9 mouse cellular contexts compared by ENCODE assay signal in genomic region chr7:144788631-144789030, GRCm38 (mm10). TPM values are rescaled to one million over a fixed set of nuclear protein-coding genes. Genes with fewer than 3 reads are reported as not detected.
A peak's percentile ranks its signal among the peaks of the same experiment; 100 is the strongest.
DNase-seq lines count a peak whose midpoint lies in the region; ATAC-seq and TF ChIP-seq lines count a peak whose summit lies in the region.
"Had no signal": no experiment of that assay in that cellular context is flagged by ENCODE, and none has a peak within 500 bp of the region (broad histone marks: within the 10 kb centered on the region; RNA-seq: fewer than 3 reads in every experiment).

No protein-coding gene starts in this region.

- 32% methylated on average over 4 of the region's 4 CpGs for WGBS in hindbrain, postnatal 0 days
- 56% methylated on average over 4 of the region's 4 CpGs for WGBS in hindbrain, embryonic 13.5 days
- 47% methylated on average over 4 of the region's 4 CpGs for WGBS in embryonic facial prominence, embryonic 15.5 days
- WGBS in liver, postnatal 0 days (ENCODE audit: insufficient replicate concordance), result 27% methylated on average over 4 of the region's 4 CpGs

- no peak overlapping the region for H3K27ac ChIP-seq in hindbrain, postnatal 0 days
- H3K27ac ChIP-seq in hindbrain, embryonic 13.5 days, result no peak overlapping the region
- H3K27ac ChIP-seq in embryonic facial prominence, embryonic 15.5 days (replicated peaks), result no peak overlapping the region
- peak overlapping the region; percentile 76 for H3K27ac ChIP-seq in liver, postnatal 0 days (ENCODE audit: low read depth)
- H3K27ac ChIP-seq: neural tube, embryonic 15.5 days had no signal

- H3K4me1 ChIP-seq in hindbrain, postnatal 0 days (ENCODE audit: insufficient read depth, low read length), result no peaks in the 10 kb centered on the region
- no peaks in the 10 kb centered on the region for H3K4me1 ChIP-seq in hindbrain, embryonic 13.5 days (replicated peaks)
- no peaks in the 10 kb centered on the region for H3K4me1 ChIP-seq in embryonic facial prominence, embryonic 15.5 days
- peaks cover 37% of the 10 kb centered on the region for H3K4me1 ChIP-seq in liver, postnatal 0 days (ENCODE audit: insufficient read depth)
- H3K4me1 ChIP-seq: neural tube, embryonic 15.5 days had no signal

- no peak overlapping the region for H3K4me3 ChIP-seq in hindbrain, postnatal 0 days (ENCODE audit: low read length)
- H3K4me3 ChIP-seq in hindbrain, embryonic 13.5 days, result no peak overlapping the region
- no peak overlapping the region for H3K4me3 ChIP-seq in embryonic facial prominence, embryonic 15.5 days (replicated peaks)
- H3K4me3 ChIP-seq in liver, postnatal 0 days (ENCODE audit: low read depth, low read length), result no peak overlapping the region
- H3K4me3 ChIP-seq: neural tube, embryonic 15.5 days had no signal

- H3K9ac ChIP-seq in hindbrain, postnatal 0 days (replicated peaks; ENCODE audit: low read length), result no peak overlapping the region
- no peak overlapping the region for H3K9ac ChIP-seq in hindbrain, embryonic 13.5 days
- no peak overlapping the region for H3K9ac ChIP-seq in embryonic facial prominence, embryonic 15.5 days
- 0 out of 2 replicates have a peak overlapping the region, but pooled peaks have one; percentile 16 for H3K9ac ChIP-seq in liver, postnatal 0 days (replicated peaks)
- H3K9ac ChIP-seq: neural tube, embryonic 15.5 days had no signal

- intact Hi-C loops in left cerebral cortex, postnatal 36 days (cut with DNase I), result no loop called here

- H3K27me3 ChIP-seq in hindbrain, postnatal 0 days (ENCODE audit: insufficient read depth, low read length), result no peaks in the 10 kb centered on the region
- 0 out of 2 replicates have a peak, but pooled peaks cover 5% of the 10 kb centered on the region for H3K27me3 ChIP-seq in hindbrain, embryonic 13.5 days
- H3K27me3 ChIP-seq in embryonic facial prominence, embryonic 15.5 days, result no peaks in the 10 kb centered on the region
- no peaks in the 10 kb centered on the region for H3K27me3 ChIP-seq in liver, postnatal 0 days (ENCODE audit: insufficient read depth, low read length)

- DNase-seq in hindbrain, postnatal 0 days (ENCODE audit: low spot score), result peak; percentile 28
- DNase-seq in adrenal gland, postnatal 14 days, result peak; percentile 65
- peak; percentile 60 for DNase-seq in liver, postnatal 0 days
- no peak for DNase-seq in layer of hippocampus, adult 11-12 months (ENCODE audit: low spot score)
- no peak for DNase-seq in left cerebral cortex, postnatal 36 days (ENCODE audit: low spot score in 2 of 2)

- no peak for TF ChIP-seq CTCF in hindbrain, postnatal 0 days (IDR thresholded peaks at IDR 0.05; ENCODE audit: low read depth)
- no peak for TF ChIP-seq CTCF in liver, postnatal 0 days (IDR thresholded peaks at IDR 0.05; ENCODE audit: low read depth)

- H3K4me2 ChIP-seq in hindbrain, postnatal 0 days (ENCODE audit: low read depth, low read length), result no peak overlapping the region
- H3K4me2 ChIP-seq in hindbrain, embryonic 13.5 days, result no peak overlapping the region
- H3K4me2 ChIP-seq in embryonic facial prominence, embryonic 15.5 days (replicated peaks), result no peak overlapping the region
- peak overlapping the region; percentile 13; the same call in 1 of the 2 replicates for H3K4me2 ChIP-seq in liver, postnatal 0 days (ENCODE audit: low read depth, low read length)

- no peaks in the 10 kb centered on the region for H3K36me3 ChIP-seq in hindbrain, postnatal 0 days (ENCODE audit: insufficient read depth, low read length)
- H3K36me3 ChIP-seq in hindbrain, embryonic 13.5 days, result no peaks in the 10 kb centered on the region
- H3K36me3 ChIP-seq in embryonic facial prominence, embryonic 15.5 days, result no peaks in the 10 kb centered on the region
- H3K36me3 ChIP-seq in liver, postnatal 0 days (replicated peaks; ENCODE audit: insufficient read depth, low read length), result no peaks in the 10 kb centered on the region
- H3K36me3 ChIP-seq: neural tube, embryonic 15.5 days had no signal

- TF ChIP-seq EP300 in liver, postnatal 0 days (IDR thresholded peaks at IDR 0.05; ENCODE audit: low read depth), result peak; percentile 87

- no peaks in the 10 kb centered on the region for H3K9me3 ChIP-seq in hindbrain, postnatal 0 days (ENCODE audit: low read length)
- no peaks in the 10 kb centered on the region for H3K9me3 ChIP-seq in hindbrain, embryonic 13.5 days
- H3K9me3 ChIP-seq in embryonic facial prominence, embryonic 15.5 days (replicated peaks), result no peaks in the 10 kb centered on the region
- H3K9me3 ChIP-seq in liver, postnatal 0 days (ENCODE audit: low read length), result no peaks in the 10 kb centered on the region
- H3K9me3 ChIP-seq: neural tube, embryonic 15.5 days had no signal

- no peak for ATAC-seq in hindbrain, postnatal 0 days
- ATAC-seq in hindbrain, embryonic 13.5 days (ENCODE audit: low FRiP score), result no peak
- peak; percentile 17; the same call in 1 of the 2 replicates for ATAC-seq in embryonic facial prominence, embryonic 15.5 days (ENCODE audit: insufficient number of reproducible peaks, low FRiP score, low TSS enrichment, low read depth)
- peak; percentile 35 for ATAC-seq in liver, postnatal 0 days

RNA-seq across cellular contexts. Expression of gene Ano1, which starts 36.9 kb away (rescaled TPM):
- total RNA-seq in hindbrain, postnatal 0 days (2014; rRNA removed), result 5.8 and 9.0 TPM in 2 replicates
- 8.3 and 8.7 TPM in 2 replicates for polyA plus RNA-seq in hindbrain, postnatal 0 days (2015; fragmentation: Nextera tagmentation; extraction: Ambion mirVana)
- 5.0 and 5.9 TPM in 2 replicates for polyA plus RNA-seq in hindbrain, embryonic 13.5 days (2015; fragmentation: Nextera tagmentation; extraction: Ambion mirVana)
- total RNA-seq in adrenal gland, postnatal 14 days (2021), result 34.8 and 40.9 TPM in 2 replicates
- polyA plus RNA-seq in embryonic facial prominence, embryonic 15.5 days (2015; fragmentation: Nextera tagmentation; extraction: Ambion mirVana), result 17.9 and 20.6 TPM in 2 replicates
- 0.47 and 1.1 TPM in 2 replicates for polyA plus RNA-seq in liver, postnatal 0 days (2015; fragmentation: Nextera tagmentation; extraction: Ambion mirVana)
- 1 to 10 TPM; 2.9 to 3.3 TPM for total RNA-seq in left cerebral cortex, postnatal 36 days (2021)

RNA-seq across cellular contexts. Expression of gene Fgf3, which starts 49.3 kb away (rescaled TPM):
- 30.0 and 34.4 TPM in 2 replicates for total RNA-seq in hindbrain, postnatal 0 days (2014; rRNA removed)
- polyA plus RNA-seq in hindbrain, postnatal 0 days (2015; fragmentation: Nextera tagmentation; extraction: Ambion mirVana), result 9.9 and 11.5 TPM in 2 replicates
- 13.6 and 30.2 TPM in 2 replicates for polyA plus RNA-seq in hindbrain, embryonic 13.5 days (2015; fragmentation: Nextera tagmentation; extraction: Ambion mirVana)
- 0.70 and 0.83 TPM in 2 replicates for total RNA-seq in adrenal gland, postnatal 14 days (2021)
- 0.24 and 1.1 TPM in 2 replicates for polyA plus RNA-seq in embryonic facial prominence, embryonic 15.5 days (2015; fragmentation: Nextera tagmentation; extraction: Ambion mirVana)
- not detected in 2 replicates for polyA plus RNA-seq in liver, postnatal 0 days (2015; fragmentation: Nextera tagmentation; extraction: Ambion mirVana)
- total RNA-seq in left cerebral cortex, postnatal 36 days (2021), result under 1 TPM; 0.49 to 0.77 TPM
- polyA plus RNA-seq: lung, embryonic 16.5 days had no signal

RNA-seq across cellular contexts. Expression of gene Fgf4, which starts 58.5 kb away (rescaled TPM):
- not detected in 2 replicates for total RNA-seq in hindbrain, postnatal 0 days (2014; rRNA removed)
- polyA plus RNA-seq in hindbrain, postnatal 0 days (2015; fragmentation: Nextera tagmentation; extraction: Ambion mirVana), result not detected in 2 replicates
- not detected in 2 replicates for polyA plus RNA-seq in hindbrain, embryonic 13.5 days (2015; fragmentation: Nextera tagmentation; extraction: Ambion mirVana)
- not detected in 2 replicates for total RNA-seq in adrenal gland, postnatal 14 days (2021)
- polyA plus RNA-seq in embryonic facial prominence, embryonic 15.5 days (2015; fragmentation: Nextera tagmentation; extraction: Ambion mirVana), result 0.42 and 0.65 TPM in 2 replicates
- not detected in 2 replicates for polyA plus RNA-seq in liver, postnatal 0 days (2015; fragmentation: Nextera tagmentation; extraction: Ambion mirVana)
- not detected for total RNA-seq in left cerebral cortex, postnatal 36 days (2021)
- polyA plus RNA-seq: lung, embryonic 16.5 days; neural tube, embryonic 15.5 days had no signal

Comparison
In these comparisons a context has a peak if more than half of its experiments do, and no peak if none do; other contexts are left out.
1. ATAC-seq: peak in embryonic facial prominence, embryonic 15.5 days (single experiment) and liver, postnatal 0 days (single experiment); none in hindbrain, postnatal 0 days (single experiment) and hindbrain, embryonic 13.5 days (single experiment).
2. DNase-seq: peak in hindbrain, postnatal 0 days (single experiment), adrenal gland, postnatal 14 days (single experiment) and liver, postnatal 0 days (single experiment); none in layer of hippocampus, adult 11-12 months (single experiment) and left cerebral cortex, postnatal 36 days (0 of 2).